ENCODE assay signal across 31 mouse cellular contexts in genomic region chr10:21153433-21153832, GRCm38 (mm10). TPM values are rescaled to one million over a fixed set of nuclear protein-coding genes. Genes with fewer than 3 reads are reported as not detected.
DNase-seq lines count a peak whose midpoint lies in the region; ATAC-seq lines count a peak whose summit lies in the region.
"Had no signal": no experiment of that assay in that cellular context is flagged by ENCODE, and none has a peak within 500 bp of the region (broad histone marks: within the 10 kb centered on the region; RNA-seq: fewer than 3 reads in every experiment).

No protein-coding gene starts in this region.

- H3K4me3 ChIP-seq in liver, embryonic 15.5 days (replicated peaks): no peak overlapping the region
- no peak overlapping the region for H3K4me3 ChIP-seq in liver, embryonic 12.5 days
- H3K4me3 ChIP-seq: embryonic facial prominence, embryonic 12.5 days; forebrain, embryonic 10.5 days; forebrain, embryonic 15.5 days; gastrocnemius, adult 2 months; heart, adult 2 months; heart, embryonic 12.5 days; intestine, embryonic 15.5 days; layer of hippocampus, adult 2 months had no signal

- peaks cover 4% of the 10 kb centered on the region; the same call in 1 of the 2 replicates for H3K27me3 ChIP-seq in liver, embryonic 15.5 days
- no peaks in the 10 kb centered on the region for H3K27me3 ChIP-seq in liver, embryonic 12.5 days (replicated peaks)

- peaks cover 33% of the 10 kb centered on the region for H3K4me1 ChIP-seq in liver, embryonic 15.5 days (replicated peaks)
- peaks cover 28% of the 10 kb centered on the region for H3K4me1 ChIP-seq in liver, embryonic 12.5 days

- no peaks in the 10 kb centered on the region for H3K9me3 ChIP-seq in liver, embryonic 15.5 days (replicated peaks)
- H3K9me3 ChIP-seq in liver, embryonic 12.5 days (replicated peaks): no peaks in the 10 kb centered on the region
- H3K9me3 ChIP-seq: embryonic facial prominence, embryonic 12.5 days; forebrain, embryonic 10.5 days; forebrain, embryonic 15.5 days; heart, embryonic 12.5 days; intestine, embryonic 15.5 days had no signal

- DNase-seq in 416B (ENCODE audit: low read depth) (peak; percentile 83), MEL-GATA-1-ER (ENCODE audit: extremely low read depth, low read depth) (peak; percentile 54)
- DNase-seq in lung, postnatal 10 days: no peak
- no peak for DNase-seq in T-cell, adult 2 months (ENCODE audit: low spot score)
- DNase-seq in embryo, embryonic 9.5 days (ENCODE audit: extremely low spot score): no peak
- DNase-seq: adrenal gland, postnatal 10 days; cerebellum, adult 18-20 months; cerebellum, postnatal 10 days; gastrocnemius, adult 2 months; gastrocnemius, postnatal 36 days; heart, adult 2 months; kidney, adult 2 months; kidney, postnatal 36 days; left cerebral cortex, postnatal 4 days; lung, adult 18-20 months; right cerebral cortex, adult 18-20 months; spleen, adult 18-20 months had no signal

- peaks cover 17% of the 10 kb centered on the region for H3K36me3 ChIP-seq in liver, embryonic 15.5 days (replicated peaks)
- peaks cover 51% of the 10 kb centered on the region for H3K36me3 ChIP-seq in liver, embryonic 12.5 days
- H3K36me3 ChIP-seq: heart, embryonic 12.5 days; intestine, embryonic 15.5 days had no signal

- ATAC-seq in liver, embryonic 15.5 days (ENCODE audit: insufficient read depth): no peak
- ATAC-seq in liver, embryonic 12.5 days: no peak
- peak; percentile 60 for ATAC-seq in megakaryocyte, adult 5-6 weeks (ENCODE audit: poor library complexity, severe bottlenecking)
- ATAC-seq: forebrain, embryonic 15.5 days; hindbrain, embryonic 16.5 days; intestine, embryonic 15.5 days; lung, postnatal 0 days; midbrain, embryonic 16.5 days had no signal

- H3K9ac ChIP-seq in liver, embryonic 15.5 days: no peak overlapping the region
- no peak overlapping the region for H3K9ac ChIP-seq in liver, embryonic 12.5 days
- H3K9ac ChIP-seq: embryonic facial prominence, embryonic 12.5 days; forebrain, embryonic 15.5 days; heart, embryonic 12.5 days; intestine, embryonic 15.5 days had no signal

- no peak overlapping the region for H3K4me2 ChIP-seq in liver, embryonic 15.5 days
- no peak overlapping the region for H3K4me2 ChIP-seq in liver, embryonic 12.5 days
- H3K4me2 ChIP-seq: embryonic facial prominence, embryonic 12.5 days; forebrain, embryonic 15.5 days; heart, embryonic 12.5 days; intestine, embryonic 15.5 days; midbrain, embryonic 11.5 days had no signal

- 0 out of 2 replicates have a peak overlapping the region, but pooled peaks have one; percentile 1 for H3K27ac ChIP-seq in liver, embryonic 15.5 days (replicated peaks)
- no peak overlapping the region for H3K27ac ChIP-seq in liver, embryonic 12.5 days
- H3K27ac ChIP-seq: embryonic facial prominence, embryonic 12.5 days; forebrain, embryonic 10.5 days; forebrain, embryonic 15.5 days; gastrocnemius, adult 2 months; heart, adult 2 months; intestine, embryonic 15.5 days; layer of hippocampus, adult 2 months; macrophage had no signal

- WGBS in liver, embryonic 15.5 days (ENCODE audit: insufficient replicate concordance): 37% methylated on average over 4 of the region's 4 CpGs
- 47% methylated on average over 4 of the region's 4 CpGs for WGBS in liver, embryonic 12.5 days (ENCODE audit: insufficient replicate concordance)

RNA-seq across cellular contexts. Expression of gene Myb, which starts 7.4 kb away (rescaled TPM):
- polyA plus RNA-seq in liver, embryonic 15.5 days (2015; fragmentation: Nextera tagmentation; extraction: Ambion mirVana): 9.1 and 9.7 TPM in 2 replicates
- 24.3 and 24.7 TPM in 2 replicates for polyA plus RNA-seq in liver, embryonic 12.5 days (2016; fragmentation: Nextera tagmentation; extraction: Ambion mirVana)
- total RNA-seq in megakaryocyte, adult 5-6 weeks (2015): 42.5 and 45.2 TPM in 2 replicates
- 38.3 and 50.7 TPM in 2 replicates for total RNA-seq in megakaryocyte, adult 5-6 weeks (2017)
- total RNA-seq: gastrocnemius, adult 2 months; heart, adult 2 months had no signal

Comparison
In these comparisons a context has a peak if more than half of its experiments do, and no peak if none do; other contexts are left out.
1. DNase-seq: peak in 416B (single experiment) and MEL-GATA-1-ER (single experiment); none in lung, postnatal 10 days (single experiment), T-cell, adult 2 months (single experiment) and embryo, embryonic 9.5 days (single experiment).